Mouse (Mus musculus) cerebellum, adult 2 months (tissue): ENCODE results near the gene Cavin2.

Experiments used
- CTCF ChIP-seq: fragments of 200-500 bp; IDR thresholded peaks from 2 replicates; pipeline ENCODE4 v1.5.1; 2011; ENCODE audit warnings: low read depth, mild to moderate bottlenecking, control low read depth, low read length, moderate library complexity, borderline replicate concordance; ENCODE audit not compliant: insufficient read depth
- POLR2A ChIP-seq: fragments of 200-500 bp; IDR thresholded peaks from 2 replicates; pipeline ENCODE4 v1.6.1; 2011; ENCODE audit warnings: low read length, control low read depth, borderline replicate concordance; ENCODE audit not compliant: insufficient read depth

DNA sequence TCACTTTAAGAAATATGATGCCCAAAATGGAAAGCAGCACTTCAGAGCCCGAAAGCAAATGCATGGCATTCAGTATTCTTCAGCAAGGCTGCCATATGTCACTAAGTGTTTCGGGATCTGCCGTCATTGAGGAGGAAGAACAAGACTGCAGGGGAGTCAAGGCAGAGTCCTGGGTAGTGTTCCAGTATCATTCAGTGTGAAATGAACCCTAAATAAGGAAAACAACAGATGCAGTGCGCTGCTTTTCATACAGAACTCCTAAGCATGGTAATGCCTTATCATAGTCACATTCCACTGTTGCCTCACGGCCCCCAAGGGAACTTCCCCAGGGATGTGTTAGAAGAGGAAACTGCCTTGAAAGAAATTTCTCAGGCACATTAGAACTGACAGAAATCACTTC is 21.8 kb upstream of the Cavin2 start:
- TF ChIP-seq CTCF, result no peak
- no peak for TF ChIP-seq POLR2A
